Mouse (Mus musculus) liver, embryonic 14.5 days (tissue): ENCODE measurements at regions not wholly inside any gene's neighbourhood (a gene's known extent, or its start where the extent isn't known, plus 50 kb on each side); places are given as distances from the start of the nearest gene placed in this dataset.

Source experiments
- CTCF ChIP-seq: IDR thresholded peaks from 2 replicates; pipeline ENCODE4 v1.5.1; 2016; ENCODE audit warnings: antibody characterized with exemption, low read depth, control low read depth
- EP300 ChIP-seq: IDR thresholded peaks from 2 replicates; pipeline ENCODE4 v1.6.1; 2016; ENCODE audit warnings: antibody characterized with exemption, low read depth

GRCm38 (mm10) chr3:149157381-149157780 is 167.0 kb upstream of the Adgrl2 start:
- TF ChIP-seq CTCF (no peak), EP300 (no peak)
